Mouse (Mus musculus): ENCODE measurements around the gene Ccdc71.
A peak's percentile ranks its signal among the peaks of the same experiment; 100 is the strongest.

The Ccdc71 gene

DNA sequence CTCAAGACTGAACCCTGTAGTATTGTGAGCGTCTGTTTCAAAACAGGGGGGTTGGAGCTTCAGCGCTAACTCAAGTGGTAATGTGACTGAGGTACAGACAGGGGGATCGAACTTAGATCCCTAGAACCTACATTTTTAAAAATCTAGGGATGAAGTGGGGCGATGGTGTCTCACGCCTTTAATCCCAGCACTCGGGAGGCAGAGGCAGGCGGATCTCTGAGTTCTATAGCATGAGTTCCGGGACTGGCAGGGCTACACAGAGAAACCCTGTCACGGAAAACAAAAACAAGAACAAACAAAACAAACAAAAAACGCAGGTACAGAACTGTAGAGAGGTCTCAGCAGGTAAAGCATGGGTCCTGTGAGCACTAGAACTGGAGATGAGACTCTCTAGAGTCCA is 3.4 kb upstream of the Ccdc71 start:
- DNase-seq (ENCODE audit: extremely low spot score, low spot score): no peak

DNA sequence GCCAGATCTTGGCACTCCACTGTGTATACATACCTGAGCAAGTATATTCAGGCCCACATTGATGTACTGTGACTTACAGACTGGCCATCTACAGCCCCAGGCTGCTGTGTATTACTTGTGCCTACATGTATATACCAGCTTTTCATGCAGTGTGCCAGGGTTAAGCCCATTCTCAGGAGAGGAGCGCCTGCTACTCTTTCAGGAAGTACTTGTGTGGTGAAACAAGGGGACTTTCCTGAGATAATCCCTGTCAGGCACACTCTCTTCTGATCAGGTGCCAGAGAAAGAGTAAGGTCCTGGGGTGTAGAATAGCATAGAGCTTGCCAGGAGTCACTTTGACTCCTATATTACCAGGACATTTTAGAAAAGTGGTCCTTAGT is 398 bp upstream of the Ccdc71 start:
- no peak for DNase-seq (ENCODE audit: extremely low spot score, low spot score)

DNA sequence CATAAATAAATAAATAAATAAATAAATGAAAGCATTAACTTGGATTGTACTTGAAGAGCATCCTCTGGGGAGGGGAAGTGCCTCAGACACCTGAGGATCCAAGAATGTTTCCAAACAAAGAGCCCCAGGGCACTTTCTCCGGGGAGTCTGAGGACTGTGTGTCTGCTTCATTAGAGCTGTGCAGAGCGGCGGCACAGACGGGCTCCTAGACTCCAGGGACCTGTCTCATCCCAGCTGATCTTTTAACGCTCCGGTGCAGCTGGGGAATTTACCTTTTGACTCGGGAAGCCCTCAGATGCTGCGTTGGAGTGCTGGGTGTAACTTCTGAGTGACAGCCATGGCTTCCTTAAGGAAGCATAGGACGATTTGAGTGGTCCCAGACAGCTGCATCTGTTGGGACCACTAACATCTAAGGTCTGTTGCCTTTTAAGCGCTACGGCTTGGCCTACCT is 879 bp downstream of the Ccdc71 start, which contains the start of gene Klhdc8b:
Gene Klhdc8b (minus strand): TSS at position 401 of the 451 bp plus-strand sequence.
- DNase-seq (ENCODE audit: extremely low spot score, low spot score): peak; percentile 21

DNA sequence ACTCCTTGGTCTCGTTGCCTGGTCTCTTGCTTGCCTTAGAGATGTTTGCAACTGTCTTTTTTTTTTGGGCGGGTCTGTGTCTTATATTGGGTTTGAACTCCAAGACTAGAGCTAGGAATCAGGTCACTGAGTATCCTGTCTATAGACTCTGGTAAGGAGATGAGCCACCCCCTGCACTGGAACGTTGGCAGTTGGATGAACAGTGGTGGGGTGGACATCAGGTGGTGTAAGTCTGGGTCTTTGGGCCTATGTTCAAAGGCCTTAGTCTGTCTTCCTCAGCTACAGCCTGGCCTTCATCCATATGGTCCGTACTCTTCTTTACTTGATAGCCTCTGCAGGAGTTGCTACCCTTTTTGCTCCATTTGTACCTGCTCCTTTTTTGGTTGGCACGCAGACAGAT is 1.3 kb downstream of the Ccdc71 start:
- DNase-seq (ENCODE audit: extremely low spot score, low spot score): no peak

DNA sequence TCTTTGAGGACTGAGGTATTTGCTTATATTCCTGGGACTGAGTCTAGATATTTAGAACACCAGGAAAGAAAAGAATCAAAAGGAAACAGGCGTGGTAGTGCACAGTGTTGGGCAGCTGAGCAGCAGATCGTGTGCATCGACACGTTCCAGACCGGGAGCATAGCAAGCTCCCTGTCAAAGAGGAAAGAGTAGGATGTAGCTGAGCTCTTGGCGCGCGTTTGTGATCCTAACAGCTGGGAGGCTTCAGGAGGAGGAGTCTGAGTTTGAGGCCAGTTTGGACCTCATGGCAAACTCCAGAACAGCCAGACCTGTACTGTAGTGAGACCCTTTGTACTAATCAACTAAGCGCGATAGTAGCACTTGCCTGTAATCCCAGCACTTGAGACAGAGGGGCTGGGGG is 1.9 kb downstream of the Ccdc71 start:
- DNase-seq (ENCODE audit: extremely low spot score, low spot score): no peak

DNA sequence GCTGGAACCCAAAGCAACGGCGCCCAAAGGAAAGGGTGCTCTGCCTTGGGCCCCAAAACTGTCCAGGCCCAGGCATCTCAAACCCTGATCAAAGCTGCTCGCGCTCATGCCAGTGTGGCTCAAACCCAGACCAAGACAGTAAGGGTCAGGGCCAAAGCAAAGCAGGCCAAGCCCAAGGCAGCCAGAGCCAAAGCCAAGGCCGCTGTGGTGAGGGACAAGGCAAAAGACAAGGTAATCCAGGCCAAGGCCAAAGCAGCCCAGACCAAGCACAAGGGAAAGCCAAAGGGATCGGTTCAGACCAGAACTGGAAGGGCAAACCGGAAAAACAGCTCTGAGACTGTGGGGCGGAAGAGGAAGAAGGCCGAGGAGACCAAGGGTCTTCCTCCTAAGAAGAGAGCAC is 3.4 kb downstream of the Ccdc71 start:
- DNase-seq (ENCODE audit: extremely low spot score, low spot score): no peak

DNA sequence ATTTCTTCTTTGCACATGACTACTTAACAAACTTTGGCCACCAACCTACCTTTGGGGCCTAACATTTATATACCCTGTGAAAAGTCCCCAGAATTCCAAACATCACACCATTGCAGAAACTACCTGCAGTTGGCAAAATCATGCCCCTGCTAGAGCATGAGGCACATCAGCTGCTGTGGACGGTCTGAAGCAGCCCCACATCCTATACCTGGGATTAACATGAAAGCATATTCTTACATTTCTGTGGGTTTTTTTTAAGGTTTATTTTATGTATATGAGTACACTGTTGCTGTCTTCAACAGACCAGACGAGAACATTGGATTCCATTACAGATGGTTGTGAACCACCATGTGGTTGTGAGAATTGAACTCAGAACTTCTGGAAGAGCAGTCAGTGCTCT is 5.9 kb downstream of the Ccdc71 start:
- DNase-seq (ENCODE audit: extremely low spot score, low spot score): no peak

DNA sequence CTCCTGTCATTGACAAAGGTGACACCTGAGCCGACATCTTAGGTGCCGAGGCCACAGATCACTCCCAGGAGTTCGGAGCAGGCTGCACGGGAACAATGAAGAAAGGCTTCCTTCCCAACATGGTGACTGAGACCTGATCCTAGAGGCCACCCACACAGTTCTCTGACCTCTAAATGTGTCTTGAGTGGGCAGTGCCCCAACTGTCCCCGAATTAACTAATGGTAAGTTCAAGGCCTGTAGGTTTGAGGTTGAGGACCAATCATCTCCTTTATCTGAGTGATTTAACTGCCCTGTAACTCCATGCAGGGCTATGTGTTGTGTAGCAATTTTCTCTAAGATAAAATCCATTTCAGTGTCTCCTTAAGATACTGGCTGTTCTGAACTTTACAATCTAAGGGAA is 9.1 kb downstream of the Ccdc71 start:
- DNase-seq (ENCODE audit: extremely low spot score, low spot score): no peak

DNA sequence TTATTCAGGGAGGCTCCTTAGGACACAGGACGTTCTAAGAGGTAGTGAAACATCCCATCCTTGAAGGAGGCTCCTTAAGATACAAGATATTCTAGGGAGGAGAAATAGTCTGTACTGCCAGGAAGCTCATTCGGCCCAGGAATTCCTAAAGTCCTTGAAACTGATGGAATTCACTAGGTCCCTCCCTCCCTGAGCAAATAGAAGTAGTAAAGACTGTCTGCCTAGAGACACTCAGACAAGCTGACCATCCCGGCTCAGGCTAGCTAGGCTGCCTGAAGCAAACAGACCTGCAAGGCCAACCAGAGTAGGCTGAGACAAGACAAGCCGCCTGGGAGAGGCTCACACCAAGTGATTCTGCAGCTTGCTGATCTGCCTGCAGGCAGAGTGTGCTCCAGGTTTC is 9.5 kb downstream of the Ccdc71 start:
- no peak for DNase-seq (ENCODE audit: extremely low spot score, low spot score)

DNA sequence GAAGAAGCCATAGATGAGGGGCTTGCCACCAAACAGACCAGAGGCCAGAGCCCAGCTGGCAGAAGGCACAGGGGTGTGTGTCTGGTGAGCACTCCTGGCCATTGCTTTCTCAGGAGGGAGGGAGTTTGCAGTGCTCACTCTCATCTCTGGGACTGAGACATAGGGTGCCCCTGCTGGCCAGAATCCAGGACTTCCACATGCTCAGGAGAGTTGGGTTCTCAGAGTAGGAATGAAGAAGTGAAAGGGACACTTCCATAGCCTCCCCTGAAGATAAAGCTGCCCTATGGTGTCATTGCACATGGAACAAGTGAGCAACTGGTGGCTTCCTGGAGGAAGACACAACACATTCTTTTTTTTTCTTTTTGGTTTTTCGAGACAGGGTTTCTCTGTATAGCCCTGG is 14.2 kb downstream of the Ccdc71 start:
- no peak for DNase-seq (ENCODE audit: extremely low spot score, low spot score)

DNA sequence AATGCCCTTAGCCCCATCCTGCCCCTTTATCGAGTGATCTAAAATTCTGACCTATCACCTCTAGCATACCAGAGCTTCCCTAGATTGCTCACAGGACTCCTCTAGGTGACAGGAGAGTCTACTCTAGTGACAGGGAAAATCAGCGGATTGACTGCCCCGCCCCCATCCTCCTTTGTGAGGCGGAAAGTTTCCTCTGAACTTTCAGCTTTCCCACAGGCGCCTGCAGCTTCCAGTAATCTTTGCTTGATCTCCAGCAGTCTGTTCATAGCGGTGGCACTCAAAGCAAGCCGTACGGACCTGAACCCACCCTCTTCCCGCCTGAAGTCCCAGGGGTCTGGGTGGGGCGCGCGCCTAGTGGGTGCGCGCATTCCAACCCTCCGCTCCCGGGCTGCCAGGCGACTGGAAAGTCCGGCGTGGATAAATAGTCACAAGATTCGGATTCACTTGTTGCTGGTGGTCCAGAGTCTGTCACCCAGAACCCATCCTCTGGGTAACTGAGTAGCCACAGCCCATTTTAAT is 18.4 kb downstream of the Ccdc71 start:
- peak; percentile 88 for DNase-seq (ENCODE audit: extremely low spot score, low spot score)

DNA sequence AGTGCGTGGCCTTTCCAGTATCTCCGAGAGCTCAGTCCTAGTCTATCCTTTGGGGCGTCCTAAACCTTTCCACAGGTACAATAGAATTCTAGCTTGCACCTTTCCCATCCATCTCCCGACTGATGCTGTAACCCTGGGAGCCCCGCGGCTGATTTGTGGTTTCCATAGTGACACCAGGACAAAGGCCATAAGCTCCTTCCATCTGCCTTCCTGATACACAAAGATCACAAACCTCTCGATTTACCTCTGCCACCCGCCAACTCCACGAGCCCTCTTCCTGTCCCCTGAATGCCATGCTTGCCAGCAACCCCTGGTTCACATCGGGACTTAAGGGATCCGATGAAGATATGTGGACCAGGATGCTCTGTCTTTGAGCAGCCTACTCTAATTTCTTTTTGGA is 18.9 kb downstream of the Ccdc71 start:
- DNase-seq (ENCODE audit: extremely low spot score, low spot score): peak; percentile 63

DNA sequence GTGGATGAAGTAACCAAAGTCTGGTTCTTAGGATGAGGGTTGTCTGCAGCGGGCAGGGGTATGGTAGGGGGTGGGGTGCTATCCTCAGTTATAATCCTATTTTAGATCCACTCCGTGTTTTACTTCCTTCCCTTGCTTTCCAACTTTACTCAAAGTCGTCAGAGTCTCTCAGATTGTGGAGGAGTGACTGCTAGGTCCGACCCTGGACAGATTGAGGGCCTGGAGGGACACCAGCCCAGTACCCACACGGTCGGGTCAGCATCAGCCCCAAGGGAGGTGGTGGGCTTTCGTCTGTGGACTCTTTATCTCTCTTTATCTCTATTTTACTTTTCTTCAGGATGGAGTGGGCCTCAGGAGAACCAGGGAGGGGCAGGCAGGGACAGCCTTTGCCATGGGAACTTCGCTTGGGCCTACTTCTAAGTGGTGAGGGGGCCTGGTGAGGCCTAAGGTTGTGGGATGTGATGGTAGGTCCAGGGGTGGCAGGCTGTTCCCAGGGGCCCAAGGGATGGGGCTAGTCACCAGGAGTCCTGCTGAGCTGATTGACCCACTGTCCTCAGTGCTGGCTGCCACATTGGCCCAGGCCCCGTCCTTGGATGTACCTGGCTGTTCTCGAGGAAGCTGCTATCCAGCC is 19.5 kb downstream of the Ccdc71 start, which contains the start of gene Lamb2:
Gene Lamb2 (plus strand): TSS at position 16 of the 631 bp plus-strand sequence.
- DNase-seq (ENCODE audit: extremely low spot score, low spot score): peak; percentile 55

DNA sequence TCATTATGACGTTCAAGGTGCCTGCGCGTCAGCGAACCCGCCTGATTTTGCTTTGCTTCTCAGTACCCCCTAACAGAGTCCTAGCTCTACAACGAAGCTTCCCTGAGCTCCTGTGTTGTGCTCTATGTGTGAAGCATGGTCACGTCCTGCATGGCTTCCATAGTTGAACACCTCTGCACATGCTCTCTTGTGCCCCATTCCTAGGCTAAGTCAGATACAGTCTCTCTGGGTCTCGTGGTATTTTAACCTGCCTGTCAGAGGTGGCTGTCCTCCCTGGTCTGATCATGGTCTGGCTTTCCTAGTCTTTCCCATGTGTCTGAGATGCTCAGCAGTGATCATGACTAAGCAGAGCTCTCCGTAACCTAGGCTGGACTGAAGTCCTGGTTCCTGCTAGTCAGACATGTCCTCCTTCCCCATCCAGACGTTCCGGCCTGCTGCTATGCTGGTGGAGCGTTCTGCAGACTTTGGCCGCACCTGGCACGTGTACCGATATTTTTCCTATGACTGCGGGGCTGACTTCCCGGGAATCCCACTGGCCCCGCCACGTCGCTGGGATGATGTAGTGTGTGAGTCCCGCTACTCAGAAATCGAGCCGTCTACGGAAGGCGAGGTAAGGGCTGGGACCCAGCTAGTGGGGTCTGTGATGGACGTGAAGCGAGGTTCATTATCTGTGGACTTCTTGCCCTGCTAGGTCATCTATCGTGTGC is 20.6 kb downstream of the Ccdc71 start:
- no peak for DNase-seq (ENCODE audit: extremely low spot score, low spot score)

DNA sequence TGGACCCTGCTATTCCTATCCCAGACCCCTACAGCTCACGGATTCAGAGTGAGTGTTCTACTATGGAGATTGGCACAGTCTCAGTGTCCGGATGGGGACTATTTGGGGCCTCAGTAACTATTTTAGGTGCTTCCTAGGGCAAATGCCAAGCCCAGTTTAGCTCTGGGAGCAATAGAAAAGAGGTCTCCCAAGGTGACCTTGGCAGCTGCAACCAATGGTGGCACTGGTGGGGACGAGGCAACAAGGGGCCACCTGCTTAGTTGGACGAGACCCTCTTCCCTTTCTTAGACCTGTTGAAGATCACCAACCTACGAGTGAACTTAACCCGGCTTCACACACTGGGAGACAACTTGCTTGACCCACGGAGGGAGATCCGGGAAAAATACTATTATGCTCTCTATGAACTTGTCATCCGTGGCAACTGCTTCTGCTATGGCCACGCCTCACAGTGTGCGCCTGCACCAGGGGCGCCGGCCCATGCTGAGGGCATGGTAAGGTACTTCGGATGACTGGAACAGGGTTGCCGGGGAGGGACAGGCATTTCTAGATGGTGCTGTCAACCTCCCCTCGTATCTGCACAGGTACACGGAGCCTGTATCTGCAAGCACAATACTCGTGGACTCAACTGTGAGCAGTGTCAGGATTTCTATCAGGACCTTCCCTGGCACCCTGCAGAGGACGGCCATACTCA is 21.3 kb downstream of the Ccdc71 start:
- DNase-seq (ENCODE audit: extremely low spot score, low spot score): no peak

DNA sequence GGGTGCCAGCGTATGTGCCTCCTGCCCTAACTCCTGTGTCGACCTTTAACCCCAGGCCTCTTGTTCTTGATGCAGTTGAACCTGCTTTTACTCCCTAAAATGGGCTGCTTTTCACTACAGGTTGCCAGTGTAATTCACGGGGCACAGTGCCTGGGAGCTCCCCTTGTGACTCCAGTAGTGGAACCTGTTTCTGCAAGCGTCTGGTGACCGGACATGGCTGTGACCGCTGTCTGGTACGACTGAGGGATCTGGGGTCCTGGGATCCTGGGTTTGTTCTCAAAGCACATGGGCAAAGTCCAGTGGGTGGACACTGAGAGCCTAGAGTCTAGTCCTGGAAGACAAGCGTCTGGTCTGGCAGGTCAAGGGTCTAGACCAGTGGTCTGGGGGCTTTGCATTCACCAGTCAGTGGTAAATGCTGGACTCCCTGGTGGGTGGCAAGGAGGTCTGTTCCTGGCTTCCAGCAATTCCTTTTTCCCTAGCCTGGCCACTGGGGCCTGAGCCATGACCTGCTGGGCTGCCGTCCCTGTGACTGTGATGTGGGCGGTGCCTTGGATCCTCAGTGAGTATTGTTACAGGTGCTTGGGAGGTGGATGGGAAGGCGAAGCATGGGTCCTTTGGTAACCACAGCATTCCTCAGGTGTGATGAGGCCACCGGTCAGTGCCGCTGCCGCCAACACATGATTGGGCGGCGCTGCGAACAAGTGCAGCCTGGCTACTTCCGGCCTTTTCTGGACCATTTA is 22.9 kb downstream of the Ccdc71 start:
- no peak for DNase-seq (ENCODE audit: extremely low spot score, low spot score)

DNA sequence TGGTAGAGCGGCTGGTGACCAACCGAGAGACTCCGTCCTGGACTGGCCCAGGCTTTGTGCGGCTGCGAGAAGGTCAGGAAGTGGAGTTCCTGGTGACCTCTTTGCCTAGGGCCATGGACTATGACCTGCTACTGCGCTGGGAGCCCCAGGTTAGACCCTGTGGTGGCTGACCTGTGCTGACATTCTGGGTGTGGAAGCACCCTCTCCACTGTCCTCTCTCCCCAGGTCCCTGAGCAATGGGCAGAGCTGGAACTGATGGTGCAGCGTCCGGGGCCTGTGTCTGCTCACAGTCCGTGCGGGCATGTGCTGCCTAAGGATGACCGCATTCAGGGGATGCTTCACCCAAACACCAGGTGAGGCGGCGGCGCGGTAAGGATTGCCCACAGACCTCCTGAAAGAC is 23.7 kb downstream of the Ccdc71 start:
- no peak for DNase-seq (ENCODE audit: extremely low spot score, low spot score)

DNA sequence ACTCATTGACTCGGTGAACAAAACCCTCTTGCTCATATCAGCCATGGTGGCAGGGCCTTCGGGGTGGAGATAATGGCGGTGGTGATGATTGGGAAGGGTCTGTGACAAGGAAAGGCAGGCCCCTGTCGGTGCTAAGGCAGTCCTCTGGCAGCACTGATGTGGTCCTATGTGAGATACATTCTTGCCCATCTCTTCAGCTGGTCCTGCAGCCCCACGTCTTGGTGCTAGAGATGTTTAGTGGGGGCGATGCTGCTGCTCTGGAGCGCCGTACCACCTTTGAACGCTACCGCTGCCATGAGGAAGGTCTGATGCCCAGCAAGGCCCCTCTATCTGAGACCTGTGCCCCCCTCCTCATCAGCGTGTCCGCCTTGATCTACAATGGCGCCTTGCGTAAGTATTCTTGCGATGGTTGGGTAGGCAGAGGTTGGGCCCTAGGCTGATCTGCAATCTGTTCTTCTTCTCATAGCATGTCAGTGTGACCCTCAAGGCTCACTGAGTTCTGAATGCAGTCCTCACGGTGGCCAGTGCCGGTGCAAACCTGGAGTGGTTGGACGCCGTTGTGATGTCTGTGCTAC is 25.1 kb downstream of the Ccdc71 start:
- no peak for DNase-seq (ENCODE audit: extremely low spot score, low spot score)

DNA sequence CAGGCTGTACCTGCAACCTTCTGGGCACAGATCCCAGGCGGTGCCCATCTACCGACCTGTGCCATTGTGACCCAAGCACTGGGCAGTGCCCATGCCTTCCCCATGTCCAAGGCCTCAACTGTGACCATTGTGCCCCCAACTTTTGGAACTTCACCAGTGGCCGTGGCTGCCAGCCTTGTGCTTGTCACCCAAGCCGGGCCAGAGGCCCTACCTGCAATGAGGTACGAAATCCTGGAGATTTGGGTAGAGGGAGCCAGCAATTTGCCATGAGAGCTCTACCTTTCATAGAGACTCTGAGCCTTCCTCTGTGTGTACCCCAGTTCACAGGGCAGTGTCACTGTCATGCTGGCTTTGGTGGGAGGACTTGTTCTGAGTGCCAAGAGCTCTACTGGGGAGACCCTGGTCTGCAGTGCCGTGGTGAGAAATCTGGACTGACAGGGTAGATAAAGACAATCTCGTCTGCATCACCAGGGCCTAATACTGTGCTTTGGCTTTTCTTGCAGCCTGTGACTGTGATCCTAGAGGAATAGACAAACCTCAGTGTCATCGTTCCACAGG is 26.7 kb downstream of the Ccdc71 start:
- no peak for DNase-seq (ENCODE audit: extremely low spot score, low spot score)

DNA sequence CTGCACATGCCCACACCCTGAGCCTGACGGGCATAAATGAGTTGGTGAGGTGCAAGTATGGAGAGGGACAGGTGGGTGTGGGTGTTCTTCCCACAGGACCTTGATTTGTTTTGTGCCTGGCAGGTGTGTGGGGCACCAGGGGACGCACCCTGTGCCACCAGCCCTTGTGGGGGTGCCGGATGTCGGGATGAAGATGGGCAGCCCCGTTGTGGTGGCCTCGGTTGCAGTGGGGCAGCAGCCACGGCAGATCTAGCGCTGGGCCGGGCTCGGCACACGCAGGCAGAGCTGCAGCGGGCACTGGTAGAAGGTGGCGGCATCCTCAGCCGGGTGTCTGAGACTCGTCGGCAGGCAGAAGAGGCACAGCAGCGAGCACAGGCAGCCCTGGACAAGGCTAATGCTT is 28.1 kb downstream of the Ccdc71 start:
- no peak for DNase-seq (ENCODE audit: extremely low spot score, low spot score)

DNA sequence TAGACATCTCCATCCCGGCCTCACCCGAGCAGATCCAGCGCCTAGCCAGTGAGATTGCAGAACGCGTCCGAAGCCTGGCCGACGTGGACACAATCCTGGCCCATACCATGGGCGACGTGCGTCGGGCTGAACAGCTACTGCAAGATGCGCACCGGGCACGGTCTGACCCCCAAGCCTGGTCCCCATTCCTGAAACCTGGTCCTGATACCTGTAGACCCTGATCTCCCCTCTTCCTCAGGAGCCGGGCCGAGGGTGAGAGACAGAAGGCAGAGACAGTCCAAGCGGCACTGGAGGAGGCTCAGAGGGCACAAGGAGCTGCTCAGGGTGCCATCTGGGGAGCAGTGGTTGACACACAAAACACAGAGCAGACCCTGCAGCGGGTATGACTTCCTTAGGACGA is 28.9 kb downstream of the Ccdc71 start:
- no peak for DNase-seq (ENCODE audit: extremely low spot score, low spot score)

Data from neural tube, embryonic 10.5 days (tissue).